24 mouse cellular contexts compared by ENCODE assay signal in the genomic region with DNA sequence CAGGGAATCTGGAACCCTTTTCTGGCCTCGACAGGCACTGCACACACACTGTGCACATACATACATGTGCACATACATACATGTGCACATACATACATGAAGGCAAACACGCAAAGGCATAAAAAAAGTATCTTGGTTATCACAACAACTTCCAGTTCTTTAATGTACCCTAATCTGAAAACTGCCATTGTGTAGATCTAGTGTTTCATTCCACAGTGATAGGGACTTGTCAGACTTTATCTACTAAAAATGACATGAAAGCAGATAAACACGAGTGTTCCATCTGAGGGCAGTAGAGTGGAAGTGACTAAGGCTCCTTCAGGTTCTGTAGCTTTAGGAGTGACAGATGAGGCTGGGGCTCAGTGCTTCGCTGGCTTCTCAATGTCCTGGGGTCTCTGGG.
"Had no signal": no experiment of that assay in that cellular context is flagged by ENCODE, and none has a peak within 500 bp of the region (broad histone marks: within the 10 kb centered on the region; RNA-seq: fewer than 3 reads in every experiment).

No protein-coding gene starts in this region.

- H3K4me3 ChIP-seq: embryonic facial prominence, embryonic 10.5 days; embryonic facial prominence, embryonic 12.5 days; embryonic facial prominence, embryonic 13.5 days; embryonic facial prominence, embryonic 15.5 days; erythroblast, embryonic 14.5 days; forebrain, embryonic 10.5 days; forebrain, embryonic 12.5 days; forebrain, embryonic 13.5 days; forebrain, embryonic 15.5 days; heart, adult 2 months had no signal

- H3K9me3 ChIP-seq: embryonic facial prominence, embryonic 10.5 days; embryonic facial prominence, embryonic 12.5 days; embryonic facial prominence, embryonic 13.5 days; embryonic facial prominence, embryonic 15.5 days; forebrain, embryonic 10.5 days; forebrain, embryonic 12.5 days; forebrain, embryonic 13.5 days; forebrain, embryonic 15.5 days had no signal

- H3K9ac ChIP-seq: embryonic facial prominence, embryonic 12.5 days; embryonic facial prominence, embryonic 13.5 days; embryonic facial prominence, embryonic 15.5 days; forebrain, embryonic 12.5 days; forebrain, embryonic 13.5 days; forebrain, embryonic 15.5 days; forebrain, postnatal 0 days had no signal

- DNase-seq: cerebellum, adult 8-10 months; cerebellum, adult 9-10 months; cerebellum, adult 9-11 months; cerebellum, postnatal 10 days; cerebellum, postnatal 14 days; cerebellum, postnatal 25 days; cerebellum, postnatal 36 days; embryo, embryonic 11 days; forebrain, postnatal 0 days; gastrocnemius, postnatal 10 days; gastrocnemius, postnatal 14 days; gastrocnemius, postnatal 25 days; heart, adult 11 months; heart, adult 18-20 months; heart, adult 2 months had no signal

- H3K4me1 ChIP-seq: embryonic facial prominence, embryonic 12.5 days; embryonic facial prominence, embryonic 13.5 days; embryonic facial prominence, embryonic 15.5 days; forebrain, embryonic 12.5 days; forebrain, embryonic 15.5 days had no signal

- H3K27ac ChIP-seq: embryonic facial prominence, embryonic 10.5 days; embryonic facial prominence, embryonic 12.5 days; embryonic facial prominence, embryonic 13.5 days; embryonic facial prominence, embryonic 15.5 days; forebrain, embryonic 10.5 days; forebrain, embryonic 12.5 days; forebrain, embryonic 13.5 days; forebrain, embryonic 15.5 days; heart, adult 2 months had no signal

- H3K27me3 ChIP-seq: embryonic facial prominence, embryonic 12.5 days; embryonic facial prominence, embryonic 13.5 days; embryonic facial prominence, embryonic 15.5 days; forebrain, embryonic 12.5 days; forebrain, embryonic 13.5 days; forebrain, embryonic 15.5 days had no signal
